Mouse (Mus musculus) c-Kit-positive CD71-positive TER-119-negative erythroid progenitor cells, embryonic 14.5 days (primary cell): Measurements from ENCODE around the gene Kcnc2.

Source experiments
- DNase-seq: peaks from one replicate; pipeline ENCODE4 v3.0.0-alpha.2; 2013; ENCODE audit warnings: low read depth

Kcnc2 gene

DNA sequence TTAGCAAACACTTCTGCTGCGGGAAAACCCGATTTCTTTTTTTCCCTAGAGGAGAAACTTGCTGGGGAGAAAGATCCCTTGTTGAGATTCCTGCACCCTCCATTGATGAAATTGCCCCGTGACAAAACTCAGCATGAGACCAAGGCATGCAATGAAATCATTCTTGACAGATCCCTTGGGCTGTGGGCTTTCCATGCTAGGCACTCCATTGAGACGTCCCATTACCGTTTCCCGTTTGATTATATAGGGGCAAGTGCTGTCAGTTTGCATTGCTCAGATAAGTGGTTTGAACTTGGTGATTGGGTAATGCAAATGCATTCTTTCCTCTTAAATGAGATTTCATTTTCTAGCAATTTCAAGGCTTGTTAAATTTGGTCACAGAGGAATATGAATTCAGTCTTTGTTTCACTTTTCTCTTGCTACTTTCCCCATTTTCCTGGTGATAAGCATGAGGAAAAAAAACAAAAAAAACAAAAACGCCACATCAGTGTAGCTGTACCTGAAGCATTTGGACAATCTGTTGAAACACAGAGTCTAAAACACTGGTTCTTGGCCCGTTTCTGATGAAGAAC, 123.6 kb downstream of the Kcnc2 start:
- DNase-seq = no peak

- peak; percentile 1 for DNase-seq
Measured at GRCm38 (mm10) chr10:112397194-112397593, 126.3 kb downstream of the Kcnc2 start.

DNA sequence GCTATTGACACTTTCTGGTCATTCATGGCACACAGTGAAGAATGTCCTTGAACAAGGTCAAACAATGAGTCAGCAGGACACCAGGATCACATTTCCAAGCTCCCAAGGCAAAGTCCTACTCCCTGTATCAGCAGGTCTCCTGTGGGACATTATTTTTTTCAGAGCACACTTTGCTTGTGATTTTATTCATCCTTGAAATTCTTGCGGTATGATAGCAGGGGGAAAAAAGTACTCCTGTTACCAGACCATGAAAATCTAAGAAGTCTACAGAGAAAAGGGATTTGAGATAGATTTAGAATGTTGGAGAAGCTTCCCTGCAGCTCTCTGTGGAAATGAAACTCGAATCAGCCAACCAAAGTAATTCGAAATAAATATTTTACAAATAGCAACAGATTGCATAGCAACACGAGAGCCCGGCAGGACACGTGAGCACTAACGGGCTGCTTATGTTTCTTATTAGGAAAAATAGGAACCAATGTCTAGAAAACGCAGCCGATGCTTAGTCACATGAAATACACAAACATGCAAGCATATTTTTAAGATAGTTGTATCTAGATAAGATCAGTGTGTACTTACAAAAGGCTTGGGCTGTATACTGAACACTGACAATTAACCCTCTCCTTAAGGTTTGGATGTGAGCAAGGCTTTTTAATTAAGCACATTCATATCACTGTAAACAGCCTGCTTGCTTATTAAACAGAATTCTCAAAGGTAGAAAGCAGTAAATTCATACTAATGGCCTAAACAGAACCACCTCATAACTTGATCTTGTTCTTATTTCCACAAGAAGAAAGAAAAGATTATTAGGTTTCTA, 129.9 kb downstream of the Kcnc2 start:
- no peak for DNase-seq

GRCm38 (mm10) chr10:112409525-112409924, 138.6 kb downstream of the Kcnc2 start:
- DNase-seq = no peak

- DNase-seq = no peak
Measured at GRCm38 (mm10) chr10:112423327-112423726, 152.4 kb downstream of the Kcnc2 start.

DNA sequence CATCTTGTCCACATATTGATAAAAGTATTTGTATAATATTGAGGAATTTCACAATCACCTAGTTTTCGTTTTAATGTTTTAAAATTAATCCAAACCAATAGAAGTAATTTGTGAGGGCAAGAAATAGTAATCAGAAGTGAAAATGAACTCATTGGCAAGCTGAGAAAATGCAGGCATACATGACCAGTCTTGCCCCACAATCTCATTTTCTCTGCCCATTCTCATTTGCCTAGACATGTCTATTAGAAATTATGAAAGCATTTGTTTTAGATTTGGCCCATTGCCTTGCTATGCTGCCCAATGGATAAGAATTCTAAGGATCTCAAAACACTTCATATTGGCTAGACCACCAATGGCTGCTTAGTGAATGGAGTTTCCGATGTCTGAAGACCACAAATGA, 166.0 kb downstream of the Kcnc2 start:
- no peak for DNase-seq

- no peak for DNase-seq
Measured at GRCm38 (mm10) chr10:112444640-112445039, 173.7 kb downstream of the Kcnc2 start.

DNA sequence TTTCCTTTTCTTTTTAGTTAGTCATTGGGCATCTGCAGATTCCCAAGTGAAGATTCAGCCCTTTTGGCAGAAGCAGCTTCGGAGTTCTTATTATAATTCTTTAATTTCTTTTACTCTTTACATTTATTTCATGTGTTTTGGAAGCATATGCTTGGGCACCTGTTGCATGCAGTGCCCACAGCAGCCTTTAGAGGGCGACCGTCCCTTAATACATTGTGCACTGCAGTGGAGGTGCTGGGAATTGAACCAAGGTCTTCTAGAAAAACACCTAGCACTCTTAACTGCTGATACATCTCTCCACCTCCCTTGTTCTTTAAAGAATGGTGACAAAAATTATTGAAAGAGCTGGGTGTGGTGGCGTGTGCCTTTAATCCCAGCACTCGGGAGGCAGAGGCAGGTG, 180.0 kb downstream of the Kcnc2 start:
- DNase-seq = no peak

DNA sequence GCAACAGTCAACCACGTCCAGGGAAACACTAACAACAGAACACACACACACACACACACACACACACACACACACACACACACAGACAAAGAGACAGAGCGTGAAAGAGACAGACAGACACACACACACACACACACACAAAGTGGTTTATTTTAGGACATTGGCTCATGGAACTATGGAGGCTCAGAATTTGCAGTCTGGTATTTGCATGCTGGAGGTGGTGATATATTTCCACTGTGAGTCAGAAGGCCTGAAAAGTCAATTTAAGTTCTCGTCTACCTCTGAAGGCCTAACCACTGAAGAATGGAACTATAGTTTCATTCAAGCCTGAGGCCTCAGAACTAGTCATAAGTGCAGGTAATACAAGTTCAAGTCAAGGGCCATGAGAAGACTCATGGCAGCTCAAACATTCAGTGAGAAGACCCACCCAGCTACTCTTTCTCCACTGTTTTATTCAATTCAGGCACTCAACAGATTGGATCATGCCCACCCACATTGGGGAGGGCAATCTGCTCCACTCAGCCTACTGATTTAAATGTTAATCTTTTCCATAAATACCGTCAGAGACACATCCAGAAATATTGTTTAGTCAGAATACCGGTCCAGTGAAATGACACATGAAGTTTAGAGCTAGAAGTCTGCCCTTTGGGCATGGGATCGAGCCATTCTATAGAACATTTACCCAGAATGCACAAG, 197.9 kb downstream of the Kcnc2 start:
- no peak for DNase-seq

DNA sequence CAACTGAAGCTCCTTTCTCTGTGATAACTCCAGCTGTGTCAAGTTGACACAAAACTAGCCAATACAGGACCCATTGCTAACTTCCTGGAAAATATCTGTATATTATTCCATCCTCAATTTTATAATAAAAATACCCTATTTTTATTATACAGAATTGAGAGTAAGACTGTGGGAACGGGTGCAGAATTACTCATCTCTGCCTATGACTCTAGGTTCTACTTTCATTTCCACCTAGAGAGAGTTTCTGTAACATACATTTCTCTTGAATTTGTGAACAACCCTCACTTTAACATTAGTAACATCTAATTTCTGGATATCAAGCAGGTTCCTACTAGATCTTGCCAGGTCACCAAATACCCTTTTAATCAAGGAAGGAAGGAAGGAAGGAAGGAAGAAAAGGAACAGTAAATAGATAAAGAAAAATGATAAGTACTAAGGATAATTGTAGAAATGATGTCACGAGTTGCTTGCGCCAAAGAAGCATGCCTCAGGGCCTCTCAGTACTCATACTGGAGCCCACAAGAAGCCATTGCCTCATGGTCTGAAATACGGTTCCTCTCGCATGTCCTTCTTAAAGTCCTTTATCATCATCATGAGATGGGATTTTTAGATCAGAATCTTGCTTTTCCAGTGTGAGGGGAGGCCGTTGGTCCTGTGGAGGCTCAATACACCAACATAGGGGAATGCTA, 203.3 kb downstream of the Kcnc2 start:
- DNase-seq = no peak

DNA sequence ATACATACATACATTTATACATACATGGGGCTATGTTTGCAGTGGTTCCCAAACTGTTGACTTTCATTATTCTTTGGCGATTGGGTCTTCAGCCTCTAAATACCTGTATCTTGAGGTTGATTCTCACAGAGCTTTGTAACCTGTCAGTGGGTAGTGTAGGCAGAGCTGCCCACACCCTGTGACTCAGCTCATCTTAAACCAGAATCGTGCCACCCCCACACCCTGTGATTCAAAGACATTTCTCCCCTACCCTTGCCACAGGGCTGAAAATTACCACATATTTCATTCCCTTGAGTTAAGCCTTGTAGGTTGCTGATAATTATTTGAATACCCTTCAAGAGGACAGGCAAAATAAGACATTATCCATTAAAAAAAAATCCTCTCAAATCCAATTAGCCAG, 210.5 kb downstream of the Kcnc2 start:
- DNase-seq = no peak

GRCm38 (mm10) chr10:112481921-112482607, 211.1 kb downstream of the Kcnc2 start:
- DNase-seq = no peak

GRCm38 (mm10) chr10:112484387-112485105, 213.6 kb downstream of the Kcnc2 start:
- no peak for DNase-seq

- DNase-seq = no peak
Measured at GRCm38 (mm10) chr10:112485819-112486218, 214.9 kb downstream of the Kcnc2 start.

DNA sequence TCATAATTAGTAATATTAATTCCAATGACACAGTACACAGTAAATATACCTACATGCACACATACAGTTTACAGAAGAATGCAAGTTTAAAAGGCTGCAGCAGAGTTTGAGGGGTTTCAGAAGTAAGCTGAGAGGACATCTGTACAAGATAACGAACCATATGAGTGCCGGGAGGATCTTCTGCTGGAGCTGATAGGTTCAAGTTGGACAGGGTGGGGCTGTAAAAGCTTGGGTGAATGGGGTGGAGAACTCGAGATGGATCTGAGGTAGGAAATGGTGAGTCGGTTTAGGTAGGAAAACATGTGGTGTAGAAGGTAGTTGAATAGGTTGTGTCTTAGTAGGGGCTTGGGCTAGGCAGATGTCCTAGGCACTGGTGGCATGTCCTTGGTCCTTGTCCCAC, 217.8 kb downstream of the Kcnc2 start:
- DNase-seq = no peak
